Mouse (Mus musculus) forelimb bud, embryonic 11.5 days (tissue): ENCODE data around the gene Idh3a.

Experiments
- DNase-seq: peaks from one replicate; pipeline ENCODE4 v3.0.0-alpha.2; 2012; ENCODE audit warnings: low read depth, low spot score

Gene Idh3a

DNA sequence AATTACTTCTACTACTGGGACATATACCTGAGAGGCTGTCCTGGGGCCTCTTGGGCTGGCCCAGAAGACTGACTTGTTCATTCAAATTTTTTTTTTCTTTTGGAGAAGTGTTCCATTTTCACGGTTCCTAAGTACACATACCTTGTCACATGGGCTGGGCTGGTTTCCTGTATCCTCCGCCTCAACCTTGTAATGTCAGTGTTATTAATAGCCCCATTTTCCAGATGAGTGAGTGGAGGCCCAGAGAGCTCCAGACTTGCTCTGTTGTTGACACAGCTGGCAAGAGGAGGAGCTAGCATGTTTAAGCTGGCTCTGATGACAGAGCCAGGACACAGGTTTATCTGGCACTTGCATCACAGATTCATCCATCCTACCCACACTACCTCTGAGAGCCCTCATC lies 61.3 kb downstream of the Idh3a start:
- no peak for DNase-seq

DNA sequence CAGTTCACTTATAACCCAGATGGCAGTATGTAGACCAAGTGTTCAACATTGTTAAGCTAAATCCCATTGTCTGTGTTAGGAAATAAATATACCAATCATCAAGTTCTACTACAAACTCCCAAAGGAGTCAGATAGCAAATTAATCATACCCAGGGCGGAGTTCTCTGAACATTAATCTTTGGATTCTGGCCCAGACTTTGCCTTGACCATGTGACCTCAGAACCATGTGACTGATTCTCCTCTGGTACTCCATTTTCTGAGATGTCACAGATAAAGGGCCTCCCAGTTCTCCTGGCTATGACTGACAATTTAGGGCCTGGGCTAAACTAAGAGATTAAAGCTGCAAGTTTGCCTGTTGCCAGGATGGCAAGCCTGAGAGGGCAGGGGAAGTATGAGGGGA lies 63.2 kb downstream of the Idh3a start:
- no peak for DNase-seq

DNA sequence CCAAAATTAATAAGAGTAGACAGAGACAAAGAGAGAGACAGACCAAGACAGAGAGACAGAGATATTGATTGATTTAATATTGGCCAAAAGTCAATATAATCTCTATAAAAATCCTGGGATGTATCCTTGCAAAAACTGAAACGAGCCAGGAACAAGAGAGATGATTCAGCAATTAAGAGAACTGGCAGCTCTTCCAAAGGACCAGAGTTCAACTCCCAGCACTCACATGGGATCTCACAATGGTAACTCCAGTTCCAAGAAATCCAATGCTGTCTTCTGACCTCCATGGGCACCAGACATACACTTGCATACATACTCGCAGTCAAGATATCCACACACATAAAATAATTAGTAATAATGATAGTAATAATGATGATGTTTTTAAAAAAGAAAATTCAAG lies 66.6 kb downstream of the Idh3a start:
- DNase-seq = no peak
